Mouse (Mus musculus) kidney, embryonic 14.5 days (tissue): ENCODE results near the gene Chrnb1. TPM values are rescaled to one million over a fixed set of nuclear protein-coding genes. Genes with fewer than 3 reads are reported as not detected.

ENCODE experiments used
- ATAC-seq: fragments of 200-750 bp; cut with Nextera tagmentation; 2 replicates; pipeline ENCODE4 v1.8.0; 2017; ENCODE audit warnings: moderate number of reproducible peaks, mild to moderate bottlenecking, moderate TSS enrichment, moderate library complexity; ENCODE audit not compliant: low FRiP score, low TSS enrichment
- H3K27ac ChIP-seq: fragments of 300-500 bp; sonication (generic); 2 replicates; pipeline ENCODE4 v1.5.1; 2014; ENCODE audit warnings: low read depth, mild to moderate bottlenecking, low read length, moderate library complexity, mixed read lengths
- H3K27me3 ChIP-seq: fragments of 300-500 bp; sonication (generic); 2 replicates; pipeline ENCODE4 v1.6.1; 2014; ENCODE audit warnings: mild to moderate bottlenecking, low read length; ENCODE audit not compliant: control insufficient read depth, insufficient read depth
- H3K36me3 ChIP-seq: fragments of 300-500 bp; sonication (generic); 2 replicates; pipeline ENCODE4 v1.6.1; 2014; ENCODE audit warnings: low read length, mixed read lengths; ENCODE audit not compliant: control insufficient read depth, insufficient read depth
- H3K4me1 ChIP-seq: fragments of 300-500 bp; sonication (generic); 2 replicates; pipeline ENCODE4 v1.6.1; 2014; ENCODE audit warnings: low read length, mixed read lengths; ENCODE audit not compliant: control insufficient read depth, insufficient read depth
- H3K4me2 ChIP-seq: fragments of 300-500 bp; sonication (generic); replicated peaks from 2 replicates; pipeline ENCODE4 v1.6.1; 2014; ENCODE audit warnings: low read depth, mild to moderate bottlenecking, low read length
- H3K4me3 ChIP-seq: fragments of 300-500 bp; sonication (generic); 2 replicates; pipeline ENCODE4 v1.5.1; 2014; ENCODE audit warnings: mild to moderate bottlenecking, low read length
- H3K9ac ChIP-seq: fragments of 300-500 bp; sonication (generic); 2 replicates; pipeline ENCODE4 v1.6.1; 2014; ENCODE audit warnings: low read depth, mild to moderate bottlenecking, low read length, moderate library complexity
- H3K9me3 ChIP-seq: fragments of 300-500 bp; sonication (generic); 2 replicates; pipeline ENCODE4 v1.6.1; 2016; ENCODE audit warnings: low read length; ENCODE audit not compliant: control insufficient read depth
- WGBS: fragments of 180-500 bp; shearing (Covaris S2); extraction: QIAGEN DNeasy Blood & Tissue Kit; methylation state at CpG from one replicate; pipeline ENCODE4 v1.1.7; 2014; 5-methylcytosine and 5-hydroxymethylcytosine counted together
- polyA plus RNA-seq: library from polyadenylated mRNA; unstranded; fragments of >200 nt; fragmentation: Nextera tagmentation; extraction: Ambion mirVana; gene quantifications from 2 replicates; pipeline ENCODE4 v1.2.1, GENCODE M21; 2014

Gene Chrnb1
- polyA plus RNA-seq, 1 experiment from 2014 or later = 6.5 TPM

DNA sequence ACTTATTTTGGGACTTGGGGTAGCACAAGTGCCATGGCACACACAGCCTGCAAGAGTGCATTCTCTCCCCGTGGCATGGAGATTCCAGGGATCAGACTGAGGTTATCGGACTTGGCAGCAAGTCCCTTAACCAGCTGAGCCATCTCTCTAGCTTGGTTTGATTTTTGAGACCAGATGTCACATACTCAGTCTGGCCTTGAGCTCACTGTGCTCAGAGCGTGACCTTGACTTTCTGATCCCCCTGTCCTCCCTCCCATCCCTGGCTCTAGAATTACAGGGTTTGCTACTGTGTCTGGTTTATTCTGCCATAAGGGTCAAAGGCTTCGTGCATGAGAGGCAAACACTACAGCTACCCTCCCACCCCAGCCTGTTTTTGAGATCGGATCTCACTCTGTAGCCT, 6.3 kb downstream of the Chrnb1 start:
- Histone ChIP-seq H3K27ac (no peak overlapping the region), H3K9me3 (no peaks in the 10 kb centered on the region), H3K4me2 (no peak overlapping the region), H3K4me1 (no peaks in the 10 kb centered on the region), H3K4me3 (no peak overlapping the region), H3K36me3 (no peaks in the 10 kb centered on the region), H3K27me3 (no peaks in the 10 kb centered on the region), H3K9ac (no peak overlapping the region)
- WGBS = 29% methylated on average over 5 of the region's 5 CpGs
- ATAC-seq = 0 out of 2 replicates have a peak, but pooled peaks have one; percentile 32

GRCm38 (mm10) chr11:69787306-69787705, 8.4 kb downstream of the Chrnb1 start:
- Histone ChIP-seq H3K27ac (no peak overlapping the region), H3K9ac (no peak overlapping the region), H3K4me3 (no peak overlapping the region), H3K36me3 (no peaks in the 10 kb centered on the region), H3K4me1 (no peaks in the 10 kb centered on the region), H3K4me2 (no peak overlapping the region), H3K27me3 (no peaks in the 10 kb centered on the region), H3K9me3 (no peaks in the 10 kb centered on the region)
- ATAC-seq = no peak
- 91% methylated on average over 5 of the region's 5 CpGs for WGBS

GRCm38 (mm10) chr11:69784793-69785272, 10.9 kb downstream of the Chrnb1 start:
- Histone ChIP-seq H3K36me3 (no peaks in the 10 kb centered on the region), H3K4me1 (no peaks in the 10 kb centered on the region), H3K27ac (no peak overlapping the region), H3K4me3 (no peak overlapping the region), H3K27me3 (no peaks in the 10 kb centered on the region), H3K9me3 (no peaks in the 10 kb centered on the region), H3K4me2 (peak overlapping the region; percentile 32), H3K9ac (no peak overlapping the region)
- WGBS = 36% methylated on average over 15 of the region's 15 CpGs
- ATAC-seq = no peak

DNA sequence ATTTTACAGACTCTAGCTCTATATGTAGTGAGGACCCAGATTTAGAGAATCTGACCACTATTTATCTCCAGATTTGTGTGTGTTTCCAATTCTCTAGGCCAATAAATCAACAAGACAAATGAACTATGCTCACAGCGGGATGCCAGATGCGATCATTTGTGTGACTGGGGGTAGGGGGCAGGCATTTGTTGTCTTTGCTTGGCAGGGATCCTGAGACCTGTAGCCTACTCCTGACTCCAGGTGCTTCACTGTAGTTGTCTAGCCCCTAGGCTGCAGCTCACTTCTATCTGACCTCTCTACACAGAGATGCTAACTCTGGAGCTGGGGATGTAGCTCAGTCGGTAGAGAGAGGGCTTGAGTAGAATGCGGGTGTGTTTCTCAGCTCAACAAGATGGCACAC, 13.9 kb downstream of the Chrnb1 start:
- H3K9me3 ChIP-seq = no peaks in the 10 kb centered on the region
- 24% methylated on average over 4 of the region's 4 CpGs for WGBS
- no peak overlapping the region for H3K4me2 ChIP-seq
- no peak overlapping the region for H3K4me3 ChIP-seq
- H3K9ac ChIP-seq = no peak overlapping the region
- H3K4me1 ChIP-seq = peaks cover 14% of the 10 kb centered on the region
- H3K27me3 ChIP-seq = peaks cover 4% of the 10 kb centered on the region; the same call in 1 of the 2 replicates
- H3K36me3 ChIP-seq = 0 out of 2 replicates have a peak, but pooled peaks cover 2% of the 10 kb centered on the region
- H3K27ac ChIP-seq = no peak overlapping the region
- no peak for ATAC-seq

DNA sequence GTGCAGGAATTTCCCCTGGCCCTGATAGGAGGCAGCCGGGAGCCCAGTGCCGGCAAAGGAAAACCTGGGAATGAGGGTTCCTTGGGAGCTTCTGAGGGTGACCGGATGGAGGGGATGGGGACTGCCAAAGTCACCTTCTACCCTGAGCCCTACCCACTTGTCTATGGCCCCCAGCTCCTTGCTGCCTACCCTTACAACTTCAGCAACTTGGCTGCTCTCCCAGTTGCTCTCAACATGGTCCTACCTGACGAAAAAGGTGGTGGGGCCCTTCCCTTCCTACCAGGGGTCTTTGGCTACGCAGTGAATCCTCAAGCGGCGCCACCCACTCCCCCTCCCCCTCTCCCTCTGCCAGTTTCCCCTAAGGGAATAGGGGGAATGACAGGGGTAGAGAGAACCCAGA, 16.8 kb downstream of the Chrnb1 start:
- no peak for ATAC-seq
- H3K4me3 ChIP-seq = no peak overlapping the region
- H3K4me1 ChIP-seq = peaks cover 16% of the 10 kb centered on the region
- H3K9ac ChIP-seq = no peak overlapping the region
- no peak overlapping the region for H3K27ac ChIP-seq
- peaks cover 4% of the 10 kb centered on the region; the same call in 1 of the 2 replicates for H3K27me3 ChIP-seq
- 64% methylated on average over 7 of the region's 7 CpGs for WGBS
- 0 out of 2 replicates have a peak, but pooled peaks cover 2% of the 10 kb centered on the region for H3K36me3 ChIP-seq
- H3K4me2 ChIP-seq = no peak overlapping the region
- no peaks in the 10 kb centered on the region for H3K9me3 ChIP-seq

GRCm38 (mm10) chr11:69778258-69778982, 17.3 kb downstream of the Chrnb1 start:
- WGBS = 69% methylated on average over 21 of the region's 23 CpGs
- no peak overlapping the region for H3K4me3 ChIP-seq
- no peak overlapping the region for H3K4me2 ChIP-seq
- no peak for ATAC-seq
- peaks cover 4% of the 10 kb centered on the region; the same call in 1 of the 2 replicates for H3K27me3 ChIP-seq
- no peaks in the 10 kb centered on the region for H3K9me3 ChIP-seq
- H3K27ac ChIP-seq = no peak overlapping the region
- H3K36me3 ChIP-seq = 0 out of 2 replicates have a peak, but pooled peaks cover 2% of the 10 kb centered on the region
- H3K9ac ChIP-seq = no peak overlapping the region
- H3K4me1 ChIP-seq = peaks cover 16% of the 10 kb centered on the region

DNA sequence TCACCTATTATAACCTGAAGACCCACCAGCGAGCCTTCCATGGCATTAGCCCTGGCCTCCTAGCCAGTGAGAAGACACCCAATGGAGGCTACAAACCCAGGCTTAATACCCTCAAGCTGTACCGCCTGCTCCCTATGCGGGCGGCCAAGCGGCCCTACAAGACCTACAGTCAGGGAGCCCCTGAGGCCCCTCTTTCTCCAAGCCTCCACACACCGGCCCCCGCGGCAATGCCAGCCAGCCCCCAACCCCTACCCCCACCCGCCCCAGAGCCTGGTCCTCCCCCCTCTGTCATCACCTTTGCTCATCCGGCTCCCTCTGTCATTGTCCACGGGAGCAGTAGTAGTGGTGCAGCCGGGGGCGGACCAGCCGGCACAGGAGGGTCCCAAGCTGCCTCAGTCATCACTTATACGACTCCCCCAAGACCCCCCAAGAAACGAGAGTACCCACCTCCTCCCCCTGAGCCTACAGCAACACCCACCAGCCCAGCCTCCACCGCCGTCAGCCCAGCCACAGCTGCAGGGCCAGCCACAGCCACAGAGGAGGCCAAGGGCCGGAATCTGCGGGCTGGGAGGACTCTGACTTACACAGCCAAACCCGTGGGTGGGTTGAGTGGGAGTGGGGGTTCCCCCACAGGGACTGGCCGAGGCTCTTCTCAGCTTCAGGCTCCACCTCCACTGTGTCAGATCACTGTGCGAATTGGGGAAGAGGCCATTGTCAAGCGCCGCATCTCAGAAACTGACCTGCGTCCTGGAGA, 18.1 kb downstream of the Chrnb1 start:
- Histone ChIP-seq H3K9me3 (no peaks in the 10 kb centered on the region), H3K4me2 (no peak overlapping the region), H3K27ac (no peak overlapping the region), H3K27me3 (peaks cover 4% of the 10 kb centered on the region; the same call in 1 of the 2 replicates), H3K9ac (no peak overlapping the region), H3K4me1 (peaks cover 16% of the 10 kb centered on the region), H3K36me3 (0 out of 2 replicates have a peak, but pooled peaks cover 2% of the 10 kb centered on the region), H3K4me3 (no peak overlapping the region)
- ATAC-seq = peak; percentile 54; the same call in 1 of the 2 replicates
- 51% methylated on average over 26 of the region's 26 CpGs for WGBS

DNA sequence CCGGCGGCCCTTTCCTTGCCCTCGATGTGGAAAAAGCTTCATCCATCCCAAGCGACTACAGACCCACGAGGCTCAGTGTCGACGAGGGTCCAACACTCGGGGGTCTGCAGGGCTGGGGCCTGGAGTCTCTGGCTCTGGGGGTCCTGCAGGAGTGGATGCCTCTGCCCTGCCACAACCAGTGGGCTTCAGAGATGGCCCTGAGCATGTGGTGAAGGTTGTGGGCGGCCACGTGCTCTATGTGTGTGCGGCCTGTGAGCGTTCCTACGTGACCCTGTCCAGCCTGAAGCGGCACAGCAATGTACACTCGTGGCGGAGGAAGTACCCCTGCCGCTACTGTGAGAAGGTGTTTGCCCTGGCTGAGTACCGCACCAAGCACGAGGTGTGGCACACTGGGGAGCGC, 19.3 kb downstream of the Chrnb1 start:
- no peak overlapping the region for H3K4me3 ChIP-seq
- H3K9ac ChIP-seq = no peak overlapping the region
- H3K4me2 ChIP-seq = no peak overlapping the region
- H3K27ac ChIP-seq = no peak overlapping the region
- H3K4me1 ChIP-seq = peaks cover 16% of the 10 kb centered on the region
- no peaks in the 10 kb centered on the region for H3K9me3 ChIP-seq
- 0 out of 2 replicates have a peak, but pooled peaks cover 2% of the 10 kb centered on the region for H3K36me3 ChIP-seq
- no peak for ATAC-seq
- H3K27me3 ChIP-seq = peaks cover 4% of the 10 kb centered on the region; the same call in 1 of the 2 replicates
- WGBS = 90% methylated on average over 20 of the region's 20 CpGs
